Mouse (Mus musculus) Patski (cell line): Measurements from ENCODE around the gene Slit1. TPM values are rescaled to one million over a fixed set of nuclear protein-coding genes. Genes with fewer than 3 reads are reported as not detected.

Source experiments
- ATAC-seq: fragments of 100-300 bp; one replicate; pipeline ENCODE4 v1.8.0; 2021
- CTCF ChIA-PET: fragments of 350-600 bp; sonication (Branson Sonifier 250); formaldehyde crosslinking; loops from one replicate; lab custom pipeline; 2022; ENCODE audit warnings: inconsistent platforms; lab: Charles Lee
- POLR2A ChIA-PET: fragments of 350-600 bp; sonication (Branson Sonifier 250); formaldehyde crosslinking; loops from one replicate; lab custom pipeline; 2022; ENCODE audit warnings: antibody characterized with exemption, inconsistent platforms; lab: Charles Lee
- DNase-seq: peaks from one replicate; pipeline ENCODE4 v3.0.0-alpha.2; 2011; ENCODE audit warnings: low read depth, low spot score
- H3K27me3 ChIP-seq: fragments of 371-371 bp; one replicate; pipeline ENCODE4 v1.5.1; 2021
- CTCF ChIP-seq: fragments of 100-300 bp; IDR thresholded peaks from one replicate; pipeline ENCODE4 v1.5.1; 2021
- in situ Hi-C: fragments of 300-500 bp; cut with MboI; formaldehyde crosslinking; loops from 3 replicates; pipeline ENCODE4 v1.11.1; 2018; ENCODE audit warnings: low pct_unique_long_range_greater_than_20kb, mixed read lengths
- polyA plus RNA-seq: library from polyadenylated mRNA; unstranded; gene quantifications from one replicate; pipeline ENCODE4 v1.2.3, GENCODE M21; 2021

Slit1 gene
- polyA plus RNA-seq = 0.08 TPM

DNA sequence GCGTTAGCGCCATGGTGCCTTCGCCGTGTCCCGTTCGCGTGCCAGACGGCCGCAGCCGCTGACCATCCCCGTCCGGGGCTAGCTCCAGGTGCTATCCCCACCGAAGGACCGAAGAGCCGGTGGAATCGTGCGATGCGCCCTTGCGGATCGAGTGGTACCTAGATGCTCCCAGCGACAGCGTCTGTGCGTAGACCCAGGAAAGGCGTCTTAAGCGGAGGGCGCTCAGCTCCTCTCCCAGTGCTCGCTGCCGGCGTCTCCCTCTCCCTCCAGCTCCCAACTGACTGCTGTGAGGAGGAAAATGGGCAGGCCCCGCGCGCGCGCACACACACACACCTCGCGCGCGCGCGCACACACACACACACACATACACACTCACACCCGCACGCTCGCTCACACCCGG, at the start of gene Slit1:
Gene Slit1, minus strand, starts transcription at position 270 of the 400 bp plus-strand sequence.
- POLR2A ChIA-PET = no interaction called here
- TF ChIP-seq CTCF = no peak
- peaks cover 67% of the 10 kb centered on the region for H3K27me3 ChIP-seq
- in situ Hi-C loops = no loop called here
- no peak for DNase-seq
- no peak for ATAC-seq
- CTCF ChIA-PET = interaction anchor here (1.0 kb wide), 1 partner anchor 8 kb away, joined by 3 read pairs; no protein-coding TSS in a partner anchor

GRCm38 (mm10) chr19:41792934-41793486, 49.5 kb upstream of the Slit1 start:
- no peaks in the 10 kb centered on the region for H3K27me3 ChIP-seq
- TF ChIP-seq CTCF = no peak
- in situ Hi-C loops = no loop called here
- ATAC-seq (no peak), DNase-seq (no peak)
- CTCF ChIA-PET = interaction anchor here (1.4 to 1.5 kb wide), 2 partner anchors 18 to 55 kb away, joined by 3 read pairs; partner anchors contain the start of gene Frat2
- POLR2A ChIA-PET = no interaction called here

DNA sequence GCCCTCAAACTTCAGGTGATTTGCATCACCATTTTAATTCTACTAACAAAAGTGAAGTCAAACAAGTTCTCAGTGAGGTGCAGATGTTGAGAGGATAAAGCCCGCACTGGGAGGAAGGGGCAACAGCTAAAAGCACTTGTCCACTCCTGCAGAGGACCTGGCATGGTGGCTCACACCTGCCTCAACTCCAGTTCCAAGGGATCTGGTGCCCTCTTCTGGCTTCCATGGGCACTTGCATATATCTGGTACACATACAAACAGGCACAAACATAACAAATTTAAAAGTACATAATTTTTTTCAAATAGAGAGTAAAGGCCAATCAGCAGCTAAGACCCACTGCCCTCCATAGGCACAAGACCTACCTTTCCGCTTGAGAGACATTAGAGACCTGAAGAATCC, 47.9 kb upstream of the Slit1 start:
- ChIA-PET POLR2A (interaction anchor here (0.5 kb wide), 1 partner anchor 23 kb away, joined by 3 read pairs; no protein-coding TSS in a partner anchor), CTCF (interaction anchor here (0.9 to 3.1 kb wide), 5 partner anchors 9 to 153 kb away, joined by 3 to 13 read pairs (median 3); no protein-coding TSS in a partner anchor)
- no peak for DNase-seq
- peak; percentile 78 for TF ChIP-seq CTCF
- in situ Hi-C loops = no loop called here
- no peaks in the 10 kb centered on the region for H3K27me3 ChIP-seq
- no peak for ATAC-seq

DNA sequence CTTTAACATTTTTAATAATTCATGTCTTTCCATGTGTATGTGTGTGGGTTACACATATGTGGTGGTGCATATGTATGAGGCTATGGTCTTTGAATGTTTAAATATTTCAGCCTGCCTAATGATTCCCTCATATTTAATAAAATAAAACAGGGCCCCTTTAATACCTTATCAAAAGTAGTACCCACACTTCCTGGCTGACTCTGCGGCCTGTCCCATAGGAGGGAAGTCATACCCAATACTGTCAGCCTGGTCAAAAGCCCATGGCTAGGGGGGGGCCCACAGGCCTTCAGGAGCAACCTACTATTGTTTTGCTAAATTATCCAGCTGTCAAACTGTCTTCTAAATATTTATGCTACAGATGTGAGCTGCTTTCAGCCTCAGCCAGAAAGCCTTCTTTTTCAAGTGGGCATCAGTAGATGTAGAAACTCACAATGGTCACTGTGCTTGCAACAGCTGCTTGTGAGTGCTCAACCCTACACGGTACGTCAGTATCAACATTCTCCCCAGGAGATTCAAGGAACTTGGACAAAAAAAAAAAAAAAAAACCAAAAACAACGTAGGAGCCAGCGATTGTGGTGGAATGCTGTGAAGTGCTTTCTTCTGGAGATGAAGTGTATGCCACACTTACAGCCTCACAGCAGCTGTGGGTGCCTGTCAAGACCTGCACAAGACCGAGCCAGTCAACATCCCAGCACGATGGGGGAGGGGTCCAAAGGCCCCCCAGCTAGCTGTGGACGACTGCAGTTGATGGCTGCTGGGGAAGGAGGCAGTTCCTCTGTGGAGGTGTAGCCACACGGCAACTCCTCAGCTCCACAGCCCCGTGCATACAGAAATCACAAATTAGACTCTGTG, 45.9 kb upstream of the Slit1 start:
- in situ Hi-C loops = no loop called here

GRCm38 (mm10) chr19:41786896-41787295, 43.4 kb upstream of the Slit1 start:
- H3K27me3 ChIP-seq = no peaks in the 10 kb centered on the region
- ChIA-PET POLR2A (interaction anchor here (0.6 kb wide), 1 partner anchor 164 kb away, joined by 3 read pairs; no protein-coding TSS in a partner anchor), CTCF (interaction anchor here (1.2 kb wide), 1 partner anchor 11 kb away, joined by 5 read pairs; no protein-coding TSS in a partner anchor)
- ATAC-seq (no peak), DNase-seq (no peak)
- no peak for TF ChIP-seq CTCF
- in situ Hi-C loops = no loop called here

More for the DNA sequence above, 45.9 kb upstream of the Slit1 start:
- ATAC-seq (no peak), DNase-seq (no peak)
- POLR2A ChIA-PET = interaction anchor here (0.7 kb wide), 1 partner anchor 413 kb away, joined by 3 read pairs; no protein-coding TSS in a partner anchor
- no peaks in the 10 kb centered on the region for H3K27me3 ChIP-seq
- CTCF ChIA-PET = interaction anchor here (1.1 to 3.1 kb wide), 4 partner anchors 9 to 160 kb away, joined by 3 to 13 read pairs (median 4); no protein-coding TSS in a partner anchor
- TF ChIP-seq CTCF = no peak

- ChIA-PET CTCF (interaction anchor here (1.0 kb wide), 1 partner anchor 11 kb away, joined by 4 read pairs; no protein-coding TSS in a partner anchor), POLR2A (no interaction called here)
- no peaks in the 10 kb centered on the region for H3K27me3 ChIP-seq
- in situ Hi-C loops = no loop called here
- TF ChIP-seq CTCF = no peak
- ATAC-seq = no peak
- DNase-seq = no peak
Measured at GRCm38 (mm10) chr19:41777514-41777913, 34.0 kb upstream of the Slit1 start.

DNA sequence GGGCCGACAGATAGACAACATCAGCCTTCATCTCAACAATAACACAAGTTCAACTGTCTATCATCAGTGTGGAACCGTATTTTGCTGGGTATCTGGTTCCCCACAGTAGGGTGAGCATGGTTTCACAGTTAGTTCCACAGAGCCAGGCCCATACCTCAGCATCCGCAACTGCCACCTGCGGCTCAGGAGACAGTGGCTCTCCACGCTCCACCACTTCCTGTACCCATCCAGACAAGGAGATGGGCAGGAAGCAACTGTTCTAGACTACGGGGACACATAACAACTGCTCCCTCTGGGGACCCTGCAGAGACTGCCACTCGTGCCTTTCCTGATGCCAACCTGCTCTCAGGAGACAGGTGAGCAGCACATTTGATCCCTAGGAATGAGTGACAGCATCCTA, 25.2 kb upstream of the Slit1 start:
- no peak for DNase-seq
- no peak for ATAC-seq
- CTCF ChIA-PET = no interaction called here
- POLR2A ChIA-PET = interaction anchor here (0.6 kb wide), 1 partner anchor 23 kb away, joined by 3 read pairs; no protein-coding TSS in a partner anchor
- TF ChIP-seq CTCF = no peak
- in situ Hi-C loops = loop anchor here (10.0 kb wide), 2 partner anchors 454 to 684 kb away; no protein-coding TSS in a partner anchor
- no peaks in the 10 kb centered on the region for H3K27me3 ChIP-seq

DNA sequence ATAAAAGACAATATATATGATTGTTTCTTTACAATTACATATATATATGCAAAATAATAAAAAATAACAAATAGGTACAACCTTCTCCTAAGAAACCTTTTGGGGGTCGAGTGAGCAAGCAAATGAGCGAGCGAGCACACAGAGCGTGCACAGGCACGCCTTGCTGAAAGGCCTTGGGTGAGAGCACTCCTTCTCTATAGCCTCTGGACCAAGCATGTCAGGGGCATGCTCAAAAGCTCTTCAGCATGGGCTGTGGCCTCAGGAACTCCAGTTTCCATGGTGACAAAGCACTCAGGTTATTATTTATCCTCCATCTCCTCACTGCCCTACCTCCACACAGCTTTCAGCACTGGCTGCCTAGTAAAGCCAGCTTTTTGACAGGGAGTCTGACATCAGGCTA, 23.2 kb upstream of the Slit1 start:
- ChIA-PET CTCF (interaction anchor here (0.8 to 1.0 kb wide), 2 partner anchors 10 to 118 kb away, joined by 3 to 4 read pairs; no protein-coding TSS in a partner anchor), POLR2A (no interaction called here)
- no peaks in the 10 kb centered on the region for H3K27me3 ChIP-seq
- no peak for TF ChIP-seq CTCF
- DNase-seq (no peak), ATAC-seq (no peak)
- in situ Hi-C loops = loop anchor here (10.0 kb wide), 2 partner anchors 452 to 682 kb away; no protein-coding TSS in a partner anchor

DNA sequence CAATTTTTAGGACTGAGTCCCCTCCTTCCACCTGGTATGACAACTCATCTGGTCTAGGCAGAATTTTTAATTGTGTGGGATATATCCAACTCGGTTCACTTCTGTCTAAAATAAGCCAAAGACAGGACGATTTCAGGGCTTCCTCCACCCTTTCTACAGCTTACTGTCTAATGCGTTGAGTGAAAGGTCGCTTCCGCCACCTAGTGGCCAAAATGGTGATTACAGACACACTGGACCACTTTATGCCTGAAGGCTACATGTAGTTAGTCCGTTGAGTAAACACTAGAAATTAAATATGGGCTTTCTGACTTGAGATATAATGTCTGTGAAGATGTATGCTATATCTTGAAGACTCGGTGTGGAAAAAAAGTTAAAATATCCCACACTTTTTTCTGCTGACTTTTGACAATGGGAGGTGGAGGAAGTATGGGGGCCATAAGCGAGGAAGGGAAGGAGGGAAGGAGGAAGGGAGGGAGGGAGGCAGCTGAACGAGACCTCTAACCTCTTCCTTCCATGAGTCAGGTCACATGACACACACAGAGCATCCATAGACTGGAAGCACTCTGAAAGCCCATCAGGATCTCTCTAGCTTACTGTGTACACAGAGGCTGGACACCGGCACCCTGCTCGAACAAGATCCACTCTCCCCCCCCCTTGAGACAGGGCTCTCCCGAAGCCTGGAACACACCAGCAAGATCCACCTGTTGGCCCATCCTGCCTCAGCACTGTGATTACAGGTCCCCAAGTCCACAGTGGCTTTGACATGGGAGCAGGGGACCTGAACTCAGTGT, 20.6 kb upstream of the Slit1 start:
- POLR2A ChIA-PET = no interaction called here
- H3K27me3 ChIP-seq = no peaks in the 10 kb centered on the region
- CTCF ChIA-PET = interaction anchor here (0.5 to 4.2 kb wide), 11 partner anchors 8 to 659 kb away, joined by 3 to 23 read pairs (median 4); no protein-coding TSS in a partner anchor
- TF ChIP-seq CTCF = peak; percentile 85
- ATAC-seq (no peak), DNase-seq (no peak)
- in situ Hi-C loops = loop anchor here (5.0 to 10.0 kb wide), 4 partner anchors 107 to 679 kb away; no protein-coding TSS in a partner anchor
